Mouse (Mus musculus) thymus, postnatal 10 days (tissue): ENCODE data around the gene Rap1gap2.

Experiments used
- DNase-seq, 2 experiments: peaks; one replicate each; pipeline ENCODE4 v3.0.0; 2021; ENCODE audit warnings: low spot score in 2 of 2

Gene Rap1gap2

DNA sequence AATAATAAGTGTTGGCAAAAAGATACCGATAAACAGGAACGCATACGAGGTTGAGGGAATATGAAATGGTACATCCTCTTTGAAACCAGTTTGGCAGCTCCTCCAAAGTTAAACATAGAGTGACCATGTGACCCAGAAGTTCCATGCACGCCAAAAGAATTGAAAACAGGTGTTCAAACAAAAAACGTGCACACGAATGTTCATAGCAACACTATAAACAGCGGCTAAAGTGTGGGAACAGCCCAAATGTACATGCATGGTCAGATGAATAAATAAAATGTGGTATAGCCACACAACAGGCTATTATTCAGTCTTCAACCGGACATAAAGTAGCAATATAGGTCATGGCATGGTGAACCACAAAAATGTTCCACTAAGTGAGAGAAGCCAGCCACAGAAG lies 108.2 kb downstream of the Rap1gap2 start:
- DNase-seq: no peak

DNA sequence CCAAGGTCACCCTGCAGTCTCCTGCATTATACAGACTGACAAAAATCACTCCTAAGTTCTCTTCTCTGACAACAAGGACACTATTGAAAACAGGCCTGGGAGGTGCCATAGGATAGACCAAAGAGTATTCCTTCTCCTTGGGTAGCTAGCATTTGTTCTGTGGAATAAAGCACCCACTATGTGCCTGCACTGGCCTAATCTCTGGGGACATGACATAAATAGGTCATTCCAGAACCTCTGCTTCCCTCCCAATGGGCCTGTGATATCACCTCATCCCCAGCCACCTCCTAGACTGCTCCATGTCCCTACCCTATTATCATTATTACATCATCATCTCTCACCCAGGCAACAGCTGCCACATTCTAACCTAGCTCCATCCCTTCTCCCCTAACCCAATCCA lies 108.7 kb downstream of the Rap1gap2 start:
- DNase-seq: no peak

- no peak for DNase-seq
These were observed 109.7 kb downstream of the Rap1gap2 start for GRCm38 (mm10) chr11:74501061-74501460.

- no peak for DNase-seq
These were observed 111.1 kb downstream of the Rap1gap2 start for GRCm38 (mm10) chr11:74499521-74500099.

- DNase-seq: no peak
These were observed 111.7 kb downstream of the Rap1gap2 start for GRCm38 (mm10) chr11:74499058-74499457.

DNA sequence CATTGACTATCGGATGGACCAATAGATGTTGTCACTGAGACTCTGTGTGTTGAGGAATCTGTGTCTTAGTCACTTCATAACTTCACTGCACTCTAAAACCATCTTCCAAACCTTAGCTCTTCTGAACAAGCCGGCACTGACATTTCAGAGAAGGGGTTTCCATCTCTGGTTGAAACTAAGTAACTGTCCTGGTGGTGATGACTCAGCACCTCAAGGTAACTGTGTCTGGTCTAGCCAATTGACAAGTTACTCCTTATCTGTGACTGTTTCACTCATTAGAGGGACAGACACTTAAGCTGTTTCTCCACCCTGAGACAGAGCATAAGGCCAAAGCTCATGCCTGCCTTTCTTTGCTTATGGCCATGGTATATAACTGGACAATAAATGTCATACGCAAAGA lies 114.1 kb downstream of the Rap1gap2 start:
- no peak for DNase-seq

GRCm38 (mm10) chr11:74493936-74494335 lies 116.8 kb downstream of the Rap1gap2 start:
- DNase-seq: no peak

GRCm38 (mm10) chr11:74493172-74493862 lies 117.4 kb downstream of the Rap1gap2 start:
- no peak for DNase-seq

GRCm38 (mm10) chr11:74491130-74491529 lies 119.6 kb downstream of the Rap1gap2 start:
- no peak for DNase-seq

GRCm38 (mm10) chr11:74489239-74489638 lies 121.5 kb downstream of the Rap1gap2 start:
- DNase-seq: no peak

- no peak for DNase-seq
These were observed 122.8 kb downstream of the Rap1gap2 start for GRCm38 (mm10) chr11:74487952-74488351.

DNA sequence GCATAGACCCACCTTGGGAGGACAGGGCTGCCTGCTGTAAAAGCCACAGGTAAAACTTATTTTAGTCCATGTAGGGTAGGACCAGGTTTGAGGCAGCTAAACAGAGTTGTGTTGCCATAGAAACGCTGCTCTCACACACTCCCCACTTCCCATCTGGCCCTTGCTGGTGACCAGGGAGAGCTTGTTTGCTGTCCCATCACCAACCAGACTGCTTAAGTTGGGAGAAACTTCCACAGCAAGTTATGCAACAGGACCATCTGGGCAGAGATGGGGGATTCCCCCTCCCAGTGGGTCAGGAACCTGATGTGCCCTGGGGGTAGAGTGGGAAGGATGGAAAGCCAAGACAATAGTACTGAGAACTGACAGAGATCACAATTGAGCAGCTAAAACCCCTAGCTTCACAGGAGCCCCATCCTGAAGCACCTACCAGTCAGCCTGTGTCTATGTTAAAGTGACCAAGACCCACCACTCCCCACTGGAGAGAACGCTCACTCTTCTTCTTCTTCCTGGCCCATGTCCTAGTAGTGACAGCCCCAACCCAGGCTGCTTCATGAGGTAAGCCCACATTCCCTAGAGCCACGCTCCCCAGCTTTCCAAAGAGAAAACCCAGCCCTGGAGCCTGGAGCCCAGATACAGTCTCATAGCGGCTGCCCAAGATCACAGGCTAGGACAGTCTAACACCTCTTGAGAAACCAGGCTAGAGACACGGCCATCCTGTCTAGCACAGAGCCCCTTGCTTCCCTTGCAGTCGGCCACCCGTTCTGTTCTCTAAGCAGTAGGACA lies 125.1 kb downstream of the Rap1gap2 start:
- DNase-seq: no peak

- DNase-seq: no peak
These were observed 126.8 kb downstream of the Rap1gap2 start for GRCm38 (mm10) chr11:74483871-74484270.

DNA sequence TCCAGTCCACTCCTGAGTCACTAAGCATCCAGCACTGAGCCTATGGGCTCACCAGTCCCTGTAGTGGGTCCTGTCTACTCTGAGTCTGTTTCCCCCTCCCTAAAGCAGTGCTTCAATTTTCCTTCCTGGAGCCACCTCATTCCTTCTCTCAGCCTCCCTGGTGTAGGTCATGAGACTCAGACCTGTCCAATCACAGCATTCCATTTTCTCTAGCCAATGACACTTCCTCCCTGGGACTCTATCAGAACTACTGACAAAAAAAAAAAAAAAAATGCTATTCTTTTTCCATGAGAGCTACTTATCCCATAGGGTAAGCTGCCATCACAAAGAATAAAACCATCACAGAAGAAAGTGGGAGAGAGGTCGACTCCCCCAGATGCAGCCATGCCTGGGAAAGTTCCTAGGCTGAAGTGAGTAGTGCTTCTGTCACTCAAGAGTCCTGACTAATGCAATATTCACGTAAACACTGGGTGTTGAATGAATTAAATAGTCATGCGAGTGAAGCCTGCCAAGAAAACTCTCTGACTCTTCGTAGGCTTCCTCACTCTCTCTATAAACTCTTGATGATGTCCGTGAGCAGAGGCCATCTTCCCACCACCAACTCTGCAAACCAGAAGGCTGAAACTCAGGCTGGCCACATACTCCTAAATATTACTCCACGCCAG lies 127.4 kb downstream of the Rap1gap2 start:
- DNase-seq: no peak

- peak in 1 of 2 experiments; percentile 12 for DNase-seq
These were observed 128.9 kb downstream of the Rap1gap2 start for GRCm38 (mm10) chr11:74481797-74482196.

- DNase-seq: no peak
These were observed 130.9 kb downstream of the Rap1gap2 start for GRCm38 (mm10) chr11:74479715-74480289.

GRCm38 (mm10) chr11:74478877-74479276 lies 131.8 kb downstream of the Rap1gap2 start:
- DNase-seq: no peak

DNA sequence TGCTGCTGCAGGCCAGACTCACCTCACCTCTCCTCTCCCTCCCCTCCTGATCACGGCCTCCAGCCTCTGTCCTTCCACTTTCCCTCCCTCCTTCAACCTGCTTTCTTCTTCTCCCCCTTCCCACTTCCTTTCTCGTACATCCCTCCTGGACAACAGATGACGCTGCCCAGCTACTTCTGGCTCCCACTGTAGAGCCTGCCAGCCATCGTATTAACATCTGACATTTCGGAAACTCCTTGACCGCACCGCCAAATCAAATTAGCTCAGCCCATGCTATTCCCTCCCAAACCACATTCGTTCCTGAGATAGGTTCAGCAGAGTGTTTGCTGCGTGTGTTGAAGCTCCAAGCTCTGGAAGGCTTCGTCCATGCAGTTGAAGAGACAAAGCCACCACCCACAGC lies 138.0 kb downstream of the Rap1gap2 start:
- no peak for DNase-seq

DNA sequence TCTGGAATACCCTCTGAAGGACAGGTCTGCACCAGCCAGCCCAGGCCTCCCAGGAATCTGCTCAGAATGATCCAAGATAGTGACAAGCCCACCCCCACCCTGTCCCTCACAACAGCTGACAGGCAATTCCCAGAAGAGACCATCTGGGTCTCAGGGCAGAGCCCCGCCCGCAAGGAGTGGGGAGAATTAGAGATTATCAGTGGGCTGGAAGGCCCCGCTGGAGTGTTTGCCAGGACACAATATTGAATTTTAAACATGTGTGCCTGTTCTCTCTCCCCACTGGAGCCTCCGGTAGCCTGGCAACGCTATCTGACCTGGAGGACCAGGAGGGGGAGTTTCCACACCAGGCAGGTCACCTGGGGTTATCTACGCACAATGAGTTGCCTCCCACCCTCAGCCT lies 142.5 kb downstream of the Rap1gap2 start:
- DNase-seq: no peak

- DNase-seq: peak in 1 of 2 experiments; percentile 20
These were observed 145.0 kb downstream of the Rap1gap2 start for GRCm38 (mm10) chr11:74465712-74466111.

GRCm38 (mm10) chr11:74464181-74464977 lies 146.3 kb downstream of the Rap1gap2 start:
- no peak for DNase-seq
